Mouse (Mus musculus) forebrain, embryonic 10.5 days (tissue): Measurements from ENCODE around the gene Tmem98. TPM values are rescaled to one million over a fixed set of nuclear protein-coding genes. Genes with fewer than 3 reads are reported as not detected.
A peak's percentile ranks its signal among the peaks of the same experiment; 100 is the strongest.

Experiments used
- DNase-seq: peaks from one replicate; pipeline ENCODE4 v3.0.0-alpha.2; 2017; ENCODE audit warnings: low spot score; ENCODE audit errors: extremely low spot score
- H3K27ac ChIP-seq: fragments of 300-500 bp; sonication (generic); 2 replicates; pipeline ENCODE4 v1.5.1; 2016; ENCODE audit warnings: mild to moderate bottlenecking
- H3K27me3 ChIP-seq: fragments of 300-500 bp; sonication (generic); 2 replicates; pipeline ENCODE4 v1.6.1; 2016; ENCODE audit warnings: mild to moderate bottlenecking; ENCODE audit not compliant: poor library complexity, severe bottlenecking
- H3K36me3 ChIP-seq: fragments of 300-500 bp; sonication (generic); replicated peaks from 2 replicates; pipeline ENCODE4 v1.6.1; 2016; ENCODE audit warnings: mild to moderate bottlenecking, moderate library complexity
- H3K4me1 ChIP-seq: fragments of 300-500 bp; sonication (generic); 2 replicates; pipeline ENCODE4 v1.6.1; 2016
- H3K4me3 ChIP-seq: fragments of 300-500 bp; sonication (generic); 2 replicates; pipeline ENCODE4 v1.5.1; 2016; ENCODE audit warnings: mild to moderate bottlenecking, moderate library complexity
- H3K9me3 ChIP-seq: fragments of 300-500 bp; sonication (generic); 2 replicates; pipeline ENCODE4 v1.6.1; 2016; ENCODE audit warnings: mild to moderate bottlenecking, moderate library complexity
- WGBS: fragments of 180-500 bp; shearing (Covaris S2); methylation state at CpG from one replicate; pipeline ENCODE4 v1.1.7; 2016; 5-methylcytosine and 5-hydroxymethylcytosine counted together
- polyA plus RNA-seq: library from polyadenylated mRNA; unstranded; fragments of >200 nt; fragmentation: Nextera tagmentation; extraction: Ambion mirVana; gene quantifications from 2 replicates; pipeline ENCODE4 v1.2.1, GENCODE M21; 2016

Gene Tmem98
- polyA plus RNA-seq, 1 experiment from 2014 or later = 92.0 TPM

- H3K36me3 ChIP-seq = no peaks in the 10 kb centered on the region
- H3K4me1 ChIP-seq = 0 out of 2 replicates have a peak, but pooled peaks cover 2% of the 10 kb centered on the region
- 49% methylated on average over 3 of the region's 3 CpGs for WGBS
- no peak overlapping the region for H3K4me3 ChIP-seq
- no peak for DNase-seq
- no peaks in the 10 kb centered on the region; the same call in 1 of the 2 replicates for H3K9me3 ChIP-seq
- no peak overlapping the region for H3K27ac ChIP-seq
- no peaks in the 10 kb centered on the region for H3K27me3 ChIP-seq
Measured at GRCm38 (mm10) chr11:80799979-80800378, 10.0 kb upstream of the Tmem98 start.

GRCm38 (mm10) chr11:80802706-80803105 is 7.3 kb upstream of the Tmem98 start:
- Histone ChIP-seq H3K36me3 (no peaks in the 10 kb centered on the region), H3K27ac (no peak overlapping the region), H3K4me1 (0 out of 2 replicates have a peak, but pooled peaks cover 2% of the 10 kb centered on the region), H3K9me3 (no peaks in the 10 kb centered on the region; the same call in 1 of the 2 replicates), H3K27me3 (no peaks in the 10 kb centered on the region), H3K4me3 (no peak overlapping the region)
- DNase-seq = no peak
- 66% methylated on average over 3 of the region's 3 CpGs for WGBS

DNA sequence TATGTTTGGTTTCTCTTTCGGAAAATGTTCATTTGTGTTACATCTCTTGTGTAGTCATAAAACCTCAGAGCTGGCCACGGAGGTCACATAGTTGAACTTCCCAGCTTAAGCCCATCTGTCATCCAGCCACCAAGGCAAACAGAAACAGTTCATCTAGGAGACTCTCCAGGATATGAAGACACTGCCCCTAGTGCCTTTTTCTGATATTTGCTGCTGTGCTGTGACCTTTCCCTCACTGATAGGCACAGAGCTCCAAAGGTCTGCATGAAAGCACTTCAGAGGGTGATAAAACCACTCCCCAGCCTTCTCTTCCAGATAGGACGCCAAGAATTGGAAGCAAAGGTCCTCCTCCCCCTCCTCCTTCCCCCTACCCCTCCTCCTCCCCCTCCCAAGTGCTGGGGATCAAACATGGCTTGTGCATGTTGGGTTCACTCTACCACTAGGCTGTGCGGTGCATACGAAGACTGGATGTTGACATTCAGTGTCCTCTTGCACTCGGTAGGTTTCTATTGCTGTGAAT is 1.4 kb upstream of the Tmem98 start:
- DNase-seq = no peak
- no peak overlapping the region for H3K27ac ChIP-seq

DNA sequence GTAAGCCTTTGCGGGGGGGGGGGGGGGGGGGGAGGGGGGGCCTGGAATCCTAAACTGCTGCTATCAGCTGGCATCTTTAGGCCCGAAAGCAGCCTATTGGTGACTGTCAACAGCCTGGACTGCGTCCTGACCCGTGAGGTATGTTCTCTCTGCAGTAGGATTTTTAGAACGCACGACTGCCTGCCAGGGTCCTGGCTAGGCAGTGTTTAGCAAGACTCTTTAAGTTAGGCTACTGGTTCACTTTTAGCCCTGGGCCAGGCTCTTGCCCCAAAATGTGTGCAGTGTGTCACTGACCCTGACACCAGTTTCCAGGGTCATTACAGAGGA is 346 bp upstream of the Tmem98 start:
- no peak for DNase-seq
- peaks cover 17% of the 10 kb centered on the region for H3K27me3 ChIP-seq
- H3K4me1 ChIP-seq = peaks cover 36% of the 10 kb centered on the region
- peaks cover 29% of the 10 kb centered on the region for H3K36me3 ChIP-seq
- WGBS = 35% methylated on average over 5 of the region's 6 CpGs
- peak overlapping the region; percentile 76 for H3K4me3 ChIP-seq
- no peaks in the 10 kb centered on the region; the same call in 1 of the 2 replicates for H3K9me3 ChIP-seq
- peak overlapping the region; percentile 98 for H3K27ac ChIP-seq

More for the DNA sequence above, 1.4 kb upstream of the Tmem98 start:
- peaks cover 17% of the 10 kb centered on the region for H3K27me3 ChIP-seq
- 80% methylated on average over 6 of the region's 6 CpGs for WGBS
- no peak overlapping the region for H3K4me3 ChIP-seq
- peaks cover 19% of the 10 kb centered on the region for H3K36me3 ChIP-seq
- H3K9me3 ChIP-seq = no peaks in the 10 kb centered on the region; the same call in 1 of the 2 replicates
- peaks cover 36% of the 10 kb centered on the region for H3K4me1 ChIP-seq

DNA sequence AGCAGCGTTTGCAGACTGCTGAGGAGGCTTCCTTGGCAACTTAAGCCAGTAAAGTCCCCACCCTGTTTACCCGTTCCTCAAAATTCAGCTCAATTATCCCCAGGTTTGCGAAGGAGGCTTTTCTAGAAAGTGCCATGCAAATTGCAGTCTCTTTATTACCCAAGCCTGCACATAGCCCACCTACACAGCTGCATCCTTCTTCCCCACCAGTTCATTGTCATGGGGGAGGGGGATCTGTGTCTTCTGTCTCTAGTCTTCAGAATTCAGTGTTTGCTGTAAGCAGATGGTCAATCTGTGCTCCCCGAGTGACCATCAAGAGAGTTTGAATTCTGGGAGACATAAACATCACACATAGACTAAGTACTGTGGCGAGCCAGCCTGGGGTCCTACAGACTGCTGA is 1.2 kb downstream of the Tmem98 start:
- DNase-seq = no peak
- peaks cover 17% of the 10 kb centered on the region for H3K27me3 ChIP-seq
- peaks cover 36% of the 10 kb centered on the region for H3K4me1 ChIP-seq
- 30% methylated on average over 5 of the region's 5 CpGs for WGBS
- no peaks in the 10 kb centered on the region for H3K9me3 ChIP-seq
- peak overlapping the region; percentile 98 for H3K27ac ChIP-seq
- H3K36me3 ChIP-seq = peaks cover 44% of the 10 kb centered on the region
- H3K4me3 ChIP-seq = peak overlapping the region; percentile 76

DNA sequence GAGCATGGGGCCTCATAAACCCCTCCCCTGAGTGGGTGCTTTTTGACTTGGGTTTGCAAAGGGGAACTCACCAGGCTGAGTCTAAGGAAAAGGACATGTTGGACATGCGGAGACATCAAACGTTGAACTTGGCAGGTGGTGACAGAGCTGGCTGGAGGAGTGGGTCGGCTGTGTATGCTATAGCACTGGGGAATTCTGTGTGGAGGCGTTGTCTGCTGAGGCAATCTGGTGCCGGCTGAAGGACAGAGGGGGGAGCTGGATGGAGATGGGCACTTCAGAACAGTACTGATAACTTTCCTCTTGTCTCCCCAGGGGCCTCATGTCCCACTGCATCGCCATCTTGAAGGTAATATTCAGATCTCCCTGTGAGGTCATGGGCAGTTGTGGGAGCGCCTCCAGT is 5.4 kb downstream of the Tmem98 start:
- no peak overlapping the region for H3K27ac ChIP-seq
- WGBS = 87% methylated on average over 7 of the region's 7 CpGs
- H3K27me3 ChIP-seq = no peaks in the 10 kb centered on the region
- H3K4me1 ChIP-seq = peaks cover 47% of the 10 kb centered on the region
- peaks cover 83% of the 10 kb centered on the region for H3K36me3 ChIP-seq
- DNase-seq = no peak
- H3K9me3 ChIP-seq = no peaks in the 10 kb centered on the region
- no peak overlapping the region for H3K4me3 ChIP-seq

- Histone ChIP-seq H3K27ac (peak overlapping the region; percentile 63), H3K4me3 (no peak overlapping the region), H3K27me3 (no peaks in the 10 kb centered on the region), H3K36me3 (peaks cover 95% of the 10 kb centered on the region), H3K9me3 (no peaks in the 10 kb centered on the region), H3K4me1 (peaks cover 31% of the 10 kb centered on the region)
- 46% methylated on average over 11 of the region's 11 CpGs for WGBS
- DNase-seq = peak; percentile 76
Measured at GRCm38 (mm10) chr11:80818060-80818697, 8.2 kb downstream of the Tmem98 start.

GRCm38 (mm10) chr11:80820085-80820484 is 10.1 kb downstream of the Tmem98 start:
- H3K36me3 ChIP-seq = peaks cover 92% of the 10 kb centered on the region
- WGBS = 96% methylated on average over 3 of the region's 3 CpGs
- no peaks in the 10 kb centered on the region for H3K9me3 ChIP-seq
- H3K4me3 ChIP-seq = no peak overlapping the region
- H3K4me1 ChIP-seq = peaks cover 31% of the 10 kb centered on the region
- H3K27ac ChIP-seq = no peak overlapping the region
- no peak for DNase-seq
- H3K27me3 ChIP-seq = no peaks in the 10 kb centered on the region

DNA sequence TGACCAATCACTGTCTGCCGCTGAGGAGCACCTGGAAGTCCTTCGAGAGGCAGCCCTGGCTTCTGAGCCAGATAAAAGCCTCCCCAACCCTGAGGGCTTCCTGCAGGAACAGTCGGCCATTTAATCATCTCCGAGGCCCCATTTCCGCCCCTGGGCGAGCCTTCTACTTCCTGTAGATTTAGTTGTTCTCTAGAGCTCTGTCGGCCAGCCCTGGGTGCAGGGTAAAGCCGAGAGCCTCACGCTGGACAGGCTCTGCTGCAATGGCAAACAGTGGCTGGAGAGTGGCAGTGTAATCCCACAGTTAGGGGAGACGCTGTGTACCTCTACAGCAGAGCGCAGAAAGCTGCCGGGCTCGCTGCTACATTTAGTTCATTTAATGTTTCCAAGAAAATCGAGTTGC is 11.3 kb downstream of the Tmem98 start:
- H3K4me1 ChIP-seq = peaks cover 31% of the 10 kb centered on the region
- DNase-seq = peak; percentile 24
- no peaks in the 10 kb centered on the region for H3K27me3 ChIP-seq
- H3K9me3 ChIP-seq = no peaks in the 10 kb centered on the region
- H3K27ac ChIP-seq = peak overlapping the region; percentile 62; the same call in 1 of the 2 replicates
- peaks cover 80% of the 10 kb centered on the region for H3K36me3 ChIP-seq
- WGBS = 43% methylated on average over 14 of the region's 14 CpGs
- no peak overlapping the region for H3K4me3 ChIP-seq

- Histone ChIP-seq H3K4me1 (peaks cover 31% of the 10 kb centered on the region), H3K9me3 (no peaks in the 10 kb centered on the region), H3K27me3 (no peaks in the 10 kb centered on the region), H3K4me3 (no peak overlapping the region), H3K27ac (no peak overlapping the region), H3K36me3 (peaks cover 76% of the 10 kb centered on the region)
- WGBS = 88% methylated on average over 9 of the region's 9 CpGs
- DNase-seq = no peak
Measured at GRCm38 (mm10) chr11:80821794-80822193, 11.8 kb downstream of the Tmem98 start.

DNA sequence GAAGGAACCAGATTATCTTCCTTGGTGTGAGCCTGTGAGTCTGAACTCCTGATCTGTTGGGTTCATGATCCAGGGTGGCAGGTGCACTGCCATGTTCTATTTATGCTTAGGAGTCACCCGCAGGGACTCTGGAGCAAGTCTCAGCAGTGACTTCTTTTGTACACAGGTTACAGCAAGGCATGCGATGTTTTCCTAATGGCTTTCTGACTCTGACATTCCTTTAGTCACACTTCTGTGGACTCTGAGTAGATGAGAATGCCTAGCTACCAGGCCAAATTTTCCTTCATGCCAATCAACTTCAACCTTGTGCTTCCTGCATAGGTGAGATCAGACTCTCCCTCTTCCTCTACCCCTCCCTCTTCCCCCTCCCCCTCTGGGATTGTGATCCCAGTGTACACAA is 25.4 kb downstream of the Tmem98 start:
- DNase-seq = no peak
- H3K36me3 ChIP-seq = no peaks in the 10 kb centered on the region
- no peak overlapping the region for H3K4me3 ChIP-seq
- peaks cover 13% of the 10 kb centered on the region for H3K4me1 ChIP-seq
- WGBS = 97% methylated on average over 2 of the region's 2 CpGs
- H3K27me3 ChIP-seq = no peaks in the 10 kb centered on the region
- no peak overlapping the region for H3K27ac ChIP-seq
- no peaks in the 10 kb centered on the region for H3K9me3 ChIP-seq

DNA sequence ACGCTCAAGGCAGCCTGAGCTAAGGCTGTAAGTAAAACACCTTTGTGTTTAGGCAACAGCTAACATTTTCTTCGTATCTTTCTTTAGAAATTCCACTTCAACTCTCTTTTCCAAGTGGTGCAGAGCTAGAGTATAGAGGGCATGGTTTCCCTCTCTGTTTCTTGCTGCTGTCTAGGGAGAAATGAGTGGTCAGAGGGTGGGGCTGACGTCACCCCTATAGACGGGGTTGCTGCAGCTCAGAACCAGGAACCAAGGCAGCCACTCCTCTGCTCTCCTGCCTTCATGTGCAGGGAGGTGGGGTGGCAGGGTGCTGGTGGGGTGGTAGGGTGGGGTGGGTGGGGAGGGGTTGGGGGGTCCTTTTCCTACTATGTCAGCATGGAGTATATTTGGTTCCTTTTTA is 25.9 kb downstream of the Tmem98 start:
- H3K27ac ChIP-seq = no peak overlapping the region
- H3K9me3 ChIP-seq = no peaks in the 10 kb centered on the region
- H3K36me3 ChIP-seq = no peaks in the 10 kb centered on the region
- WGBS = 84% methylated on average over 4 of the region's 4 CpGs
- no peak for DNase-seq
- H3K4me1 ChIP-seq = peaks cover 13% of the 10 kb centered on the region
- H3K27me3 ChIP-seq = no peaks in the 10 kb centered on the region
- no peak overlapping the region for H3K4me3 ChIP-seq

DNA sequence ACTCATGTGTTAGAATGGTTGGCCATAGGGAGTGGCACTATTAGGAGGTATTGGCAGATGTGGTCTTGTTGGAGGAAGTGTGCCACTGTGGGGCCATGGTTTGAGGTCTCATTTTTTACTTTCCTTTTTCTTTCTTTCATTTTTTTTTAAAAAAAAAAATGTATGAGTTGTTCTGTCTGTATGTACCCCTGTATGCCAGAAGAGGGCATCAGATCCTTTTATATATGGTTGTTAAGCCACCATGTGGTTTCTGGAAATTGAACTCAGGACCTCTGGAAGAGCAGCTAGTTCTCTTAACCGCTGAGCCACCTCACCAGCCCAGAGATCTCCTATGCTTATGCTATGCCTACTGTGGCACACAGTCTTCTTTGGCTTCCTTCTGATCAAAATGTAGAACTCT is 28.7 kb downstream of the Tmem98 start:
- no peaks in the 10 kb centered on the region for H3K36me3 ChIP-seq
- no peaks in the 10 kb centered on the region for H3K4me1 ChIP-seq
- 79% methylated on average over 1 of the region's 1 CpGs for WGBS
- DNase-seq = no peak
- no peak overlapping the region for H3K27ac ChIP-seq
- no peak overlapping the region for H3K4me3 ChIP-seq
- no peaks in the 10 kb centered on the region for H3K27me3 ChIP-seq
- H3K9me3 ChIP-seq = no peaks in the 10 kb centered on the region
